Mouse (Mus musculus): ENCODE results near the gene Ncbp1. TPM values are rescaled to one million over a fixed set of nuclear protein-coding genes. Genes with fewer than 3 reads are reported as not detected.

The Ncbp1 gene
- polyA plus RNA-seq, 1 experiment from 2014 or later, result 143 TPM

Other genes starting within 250 kb of the Ncbp1 start
- not detected in 2 replicates for gene Ccdc180, start 248.3 kb upstream of the Ncbp1 start, polyA plus RNA-seq (2014; fragmentation: Nextera tagmentation; extraction: Ambion mirVana)
- gene Tdrd7, start 173.3 kb upstream of the Ncbp1 start, polyA plus RNA-seq (2014; fragmentation: Nextera tagmentation; extraction: Ambion mirVana), result 9.3 and 11.8 TPM in 2 replicates
- gene Tmod1, start 99.7 kb upstream of the Ncbp1 start, polyA plus RNA-seq (2014; fragmentation: Nextera tagmentation; extraction: Ambion mirVana), result 4.8 and 5.2 TPM in 2 replicates
- 36.6 and 36.7 TPM in 2 replicates for gene Tstd2, start 81 bp downstream of the Ncbp1 start, polyA plus RNA-seq (2014; fragmentation: Nextera tagmentation; extraction: Ambion mirVana)
- gene Xpa, start 57.7 kb downstream of the Ncbp1 start, polyA plus RNA-seq (2014; fragmentation: Nextera tagmentation; extraction: Ambion mirVana), result 26.4 and 27.0 TPM in 2 replicates
- gene Foxe1, start 205.0 kb downstream of the Ncbp1 start, polyA plus RNA-seq (2014; fragmentation: Nextera tagmentation; extraction: Ambion mirVana), result 1.4 and 1.5 TPM in 2 replicates